Mouse (Mus musculus) intestine, embryonic 15.5 days (tissue): Measurements from ENCODE around the gene Ezh2. TPM values are rescaled to one million over a fixed set of nuclear protein-coding genes. Genes with fewer than 3 reads are reported as not detected.

Source experiments
- ATAC-seq: fragments of 200-750 bp; cut with Nextera tagmentation; 2 replicates; pipeline ENCODE4 v1.8.0; 2017; ENCODE audit warnings: moderate TSS enrichment, moderate library complexity
- H3K27ac ChIP-seq: fragments of 300-500 bp; sonication (generic); 2 replicates; pipeline ENCODE4 v1.5.1; 2015; ENCODE audit warnings: mild to moderate bottlenecking, inconsistent platforms
- H3K27me3 ChIP-seq: fragments of 300-500 bp; sonication (generic); replicated peaks from 2 replicates; pipeline ENCODE4 v1.6.1; 2015; ENCODE audit warnings: inconsistent platforms
- H3K36me3 ChIP-seq: fragments of 300-500 bp; sonication (generic); 2 replicates; pipeline ENCODE4 v1.6.1; 2015; ENCODE audit warnings: inconsistent platforms
- H3K4me1 ChIP-seq: fragments of 300-500 bp; sonication (generic); replicated peaks from 2 replicates; pipeline ENCODE4 v1.6.1; 2015; ENCODE audit warnings: inconsistent platforms
- H3K4me2 ChIP-seq: fragments of 300-500 bp; sonication (generic); replicated peaks from 2 replicates; pipeline ENCODE4 v1.6.1; 2015; ENCODE audit warnings: mild to moderate bottlenecking, inconsistent platforms
- H3K4me3 ChIP-seq: fragments of 300-500 bp; sonication (generic); replicated peaks from 2 replicates; pipeline ENCODE4 v1.5.1; 2015; ENCODE audit warnings: inconsistent platforms
- H3K9ac ChIP-seq: fragments of 300-500 bp; sonication (generic); 2 replicates; pipeline ENCODE4 v1.6.1; 2015; ENCODE audit warnings: inconsistent platforms
- H3K9me3 ChIP-seq: fragments of 300-500 bp; sonication (generic); 2 replicates; pipeline ENCODE4 v1.6.1; 2016; ENCODE audit warnings: inconsistent platforms
- WGBS: fragments of 180-500 bp; shearing (Covaris S2); methylation state at CpG from one replicate; pipeline ENCODE4 v1.1.7; 2015; 5-methylcytosine and 5-hydroxymethylcytosine counted together
- polyA plus RNA-seq: library from polyadenylated mRNA; unstranded; fragments of >200 nt; fragmentation: Nextera tagmentation; extraction: Ambion mirVana; gene quantifications from 2 replicates; pipeline ENCODE4 v1.2.1, GENCODE M21; 2015

Ezh2 gene
- polyA plus RNA-seq, 1 experiment from 2014 or later = 77.2 TPM

- no peak overlapping the region for H3K9ac ChIP-seq
- peaks cover 27% of the 10 kb centered on the region for H3K36me3 ChIP-seq
- no peak overlapping the region for H3K27ac ChIP-seq
- no peaks in the 10 kb centered on the region for H3K4me1 ChIP-seq
- no peak overlapping the region for H3K4me2 ChIP-seq
- H3K9me3 ChIP-seq = no peaks in the 10 kb centered on the region
- 72% methylated on average over 1 of the region's 1 CpGs for WGBS
- no peaks in the 10 kb centered on the region for H3K27me3 ChIP-seq
- no peak overlapping the region for H3K4me3 ChIP-seq
- ATAC-seq = peak; percentile 35; the same call in 1 of the 2 replicates
Observed at GRCm38 (mm10) chr6:47527655-47528054, 67.5 kb downstream of the Ezh2 start.

- Histone ChIP-seq H3K9me3 (no peaks in the 10 kb centered on the region), H3K27me3 (no peaks in the 10 kb centered on the region), H3K27ac (no peak overlapping the region), H3K4me2 (no peak overlapping the region), H3K36me3 (peaks cover 29% of the 10 kb centered on the region), H3K4me1 (no peaks in the 10 kb centered on the region), H3K9ac (no peak overlapping the region), H3K4me3 (no peak overlapping the region)
- peak; percentile 66; the same call in 1 of the 2 replicates for ATAC-seq
- 45% methylated on average over 2 of the region's 2 CpGs for WGBS
Observed at GRCm38 (mm10) chr6:47527129-47527528, 68.0 kb downstream of the Ezh2 start.

- H3K4me2 ChIP-seq = no peak overlapping the region
- no peaks in the 10 kb centered on the region for H3K27me3 ChIP-seq
- no peaks in the 10 kb centered on the region for H3K4me1 ChIP-seq
- no peak for ATAC-seq
- peaks cover 25% of the 10 kb centered on the region for H3K36me3 ChIP-seq
- H3K4me3 ChIP-seq = no peak overlapping the region
- no peaks in the 10 kb centered on the region for H3K9me3 ChIP-seq
- no peak overlapping the region for H3K27ac ChIP-seq
- H3K9ac ChIP-seq = no peak overlapping the region
- WGBS = 74% methylated on average over 4 of the region's 4 CpGs
Observed at GRCm38 (mm10) chr6:47526446-47526845, 68.7 kb downstream of the Ezh2 start.

- ATAC-seq = no peak
- Histone ChIP-seq H3K4me2 (no peak overlapping the region), H3K27ac (no peak overlapping the region), H3K9ac (no peak overlapping the region), H3K27me3 (no peaks in the 10 kb centered on the region), H3K9me3 (no peaks in the 10 kb centered on the region), H3K36me3 (peaks cover 23% of the 10 kb centered on the region), H3K4me1 (no peaks in the 10 kb centered on the region), H3K4me3 (no peak overlapping the region)
- 77% methylated on average over 2 of the region's 2 CpGs for WGBS
Observed at GRCm38 (mm10) chr6:47525041-47525440, 70.1 kb downstream of the Ezh2 start.

GRCm38 (mm10) chr6:47522431-47522830, 72.7 kb downstream of the Ezh2 start:
- Histone ChIP-seq H3K27ac (no peak overlapping the region), H3K9me3 (no peaks in the 10 kb centered on the region), H3K27me3 (no peaks in the 10 kb centered on the region), H3K4me1 (no peaks in the 10 kb centered on the region), H3K4me2 (no peak overlapping the region), H3K36me3 (peaks cover 27% of the 10 kb centered on the region), H3K4me3 (no peak overlapping the region), H3K9ac (no peak overlapping the region)
- no peak for ATAC-seq
- WGBS = 98% methylated on average over 3 of the region's 3 CpGs

- Histone ChIP-seq H3K4me3 (no peak overlapping the region), H3K9ac (no peak overlapping the region), H3K4me2 (no peak overlapping the region), H3K27ac (no peak overlapping the region), H3K27me3 (no peaks in the 10 kb centered on the region), H3K4me1 (no peaks in the 10 kb centered on the region), H3K36me3 (peaks cover 29% of the 10 kb centered on the region), H3K9me3 (no peaks in the 10 kb centered on the region)
- ATAC-seq = no peak
- 70% methylated on average over 2 of the region's 2 CpGs for WGBS
Observed at GRCm38 (mm10) chr6:47520030-47520429, 75.1 kb downstream of the Ezh2 start.

GRCm38 (mm10) chr6:47494562-47494961, 100.6 kb downstream of the Ezh2 start:
- Histone ChIP-seq H3K9me3 (no peaks in the 10 kb centered on the region), H3K36me3 (no peaks in the 10 kb centered on the region), H3K4me2 (no peak overlapping the region), H3K4me1 (no peaks in the 10 kb centered on the region), H3K9ac (no peak overlapping the region), H3K27ac (no peak overlapping the region), H3K27me3 (no peaks in the 10 kb centered on the region), H3K4me3 (no peak overlapping the region)
- ATAC-seq = peak; percentile 91
- WGBS = 67% methylated on average over 4 of the region's 4 CpGs

GRCm38 (mm10) chr6:47482027-47482426, 113.1 kb downstream of the Ezh2 start:
- ATAC-seq = no peak; the same call in 1 of the 2 replicates
- Histone ChIP-seq H3K9ac (no peak overlapping the region), H3K9me3 (no peaks in the 10 kb centered on the region), H3K4me1 (no peaks in the 10 kb centered on the region), H3K4me2 (no peak overlapping the region), H3K27me3 (no peaks in the 10 kb centered on the region), H3K36me3 (no peaks in the 10 kb centered on the region), H3K4me3 (no peak overlapping the region), H3K27ac (no peak overlapping the region)
- WGBS = 70% methylated on average over 1 of the region's 1 CpGs

Other genes starting within 250 kb of the Ezh2 start
- 103 and 116 TPM in 2 replicates for gene Cul1, start 141.9 kb downstream of the Ezh2 start, polyA plus RNA-seq
- gene Pdia4, start 218.1 kb upstream of the Ezh2 start, polyA plus RNA-seq = 304 and 326 TPM in 2 replicates
- gene Zfp786, start 235.5 kb upstream of the Ezh2 start, polyA plus RNA-seq = 2.3 and 2.4 TPM in 2 replicates
- gene Zfp398, start 240.3 kb upstream of the Ezh2 start, polyA plus RNA-seq = 6.8 and 8.2 TPM in 2 replicates